ENCODE assay signal across 8 mouse cellular contexts in genomic region chr8:105613037-105613436, GRCm38 (mm10). TPM values are rescaled to one million over a fixed set of nuclear protein-coding genes. Genes with fewer than 3 reads are reported as not detected.
DNase-seq lines count a peak whose midpoint lies in the region; ATAC-seq and TF ChIP-seq lines count a peak whose summit lies in the region.

No protein-coding gene starts in this region.

- intact Hi-C loops in heart, postnatal 25 days (cut with DNase I), result no loop called here

- peaks cover 35% of the 10 kb centered on the region for H3K36me3 ChIP-seq in thymus, adult 2 months (ENCODE audit: control insufficient read depth, insufficient read depth, low read length)
- peaks cover 35% of the 10 kb centered on the region for H3K36me3 ChIP-seq in forebrain, embryonic 12.5 days (replicated peaks)
- H3K36me3 ChIP-seq in limb, embryonic 12.5 days, result peaks cover 33% of the 10 kb centered on the region
- H3K36me3 ChIP-seq in midbrain, embryonic 12.5 days, result peaks cover 35% of the 10 kb centered on the region

- no peak overlapping the region for H3K27ac ChIP-seq in thymus, adult 2 months (ENCODE audit: control insufficient read depth, insufficient read depth, low read length)
- no peak overlapping the region for H3K27ac ChIP-seq in forebrain, embryonic 12.5 days
- no peak overlapping the region for H3K27ac ChIP-seq in limb, embryonic 12.5 days
- H3K27ac ChIP-seq in midbrain, embryonic 12.5 days (replicated peaks), result no peak overlapping the region

- WGBS in thymus, adult 2 months, result 7% methylated on average over 20 of the region's 20 CpGs
- WGBS in forebrain, embryonic 12.5 days, result 4% methylated on average over 20 of the region's 20 CpGs
- 3% methylated on average over 20 of the region's 20 CpGs for WGBS in limb, embryonic 12.5 days
- 4% methylated on average over 20 of the region's 20 CpGs for WGBS in midbrain, embryonic 12.5 days

- ATAC-seq in forebrain, embryonic 12.5 days (ENCODE audit: low FRiP score), result no peak
- no peak for ATAC-seq in limb, embryonic 12.5 days (ENCODE audit: insufficient number of reproducible peaks, insufficient read depth, low FRiP score, low TSS enrichment, low read depth)
- no peak for ATAC-seq in midbrain, embryonic 12.5 days (ENCODE audit: low FRiP score, low read depth)
- no peak for ATAC-seq in activated CD4-positive, CD25-positive, alpha-beta regulatory T cell, adult 4 months

- peaks cover 38% of the 10 kb centered on the region for H3K4me1 ChIP-seq in thymus, adult 2 months (replicated peaks; ENCODE audit: control insufficient read depth, insufficient read depth, low read length)
- peaks cover 18% of the 10 kb centered on the region for H3K4me1 ChIP-seq in forebrain, embryonic 12.5 days
- peaks cover 18% of the 10 kb centered on the region for H3K4me1 ChIP-seq in limb, embryonic 12.5 days (replicated peaks)
- H3K4me1 ChIP-seq in midbrain, embryonic 12.5 days, result peaks cover 16% of the 10 kb centered on the region

- no peaks in the 10 kb centered on the region for H3K9me3 ChIP-seq in forebrain, embryonic 12.5 days
- no peaks in the 10 kb centered on the region for H3K9me3 ChIP-seq in limb, embryonic 12.5 days
- H3K9me3 ChIP-seq in midbrain, embryonic 12.5 days, result no peaks in the 10 kb centered on the region

- H3K27me3 ChIP-seq in thymus, adult 2 months (ENCODE audit: control insufficient read depth, insufficient read depth, low read length), result no peaks in the 10 kb centered on the region
- H3K27me3 ChIP-seq in forebrain, embryonic 12.5 days, result peaks cover 39% of the 10 kb centered on the region
- H3K27me3 ChIP-seq in limb, embryonic 12.5 days, result peaks cover 37% of the 10 kb centered on the region
- H3K27me3 ChIP-seq in midbrain, embryonic 12.5 days, result peaks cover 39% of the 10 kb centered on the region

- H3K4me2 ChIP-seq in forebrain, embryonic 12.5 days, result no peak overlapping the region
- H3K4me2 ChIP-seq in limb, embryonic 12.5 days, result peak overlapping the region; percentile 99
- peak overlapping the region; percentile 87; the same call in 1 of the 2 replicates for H3K4me2 ChIP-seq in midbrain, embryonic 12.5 days (replicated peaks)

- peak; percentile 44 for DNase-seq in thymus, adult 2 months
- no peak for DNase-seq in thymus, postnatal 10 days (ENCODE audit: low spot score in 2 of 2)
- DNase-seq in heart, postnatal 25 days (ENCODE audit: low spot score), result peak; percentile 68
- DNase-seq in layer of hippocampus, postnatal 14 days (ENCODE audit: low spot score in 2 of 2), result no peak

- no peak overlapping the region for H3K9ac ChIP-seq in forebrain, embryonic 12.5 days
- 0 out of 2 replicates have a peak overlapping the region, but pooled peaks have one; percentile 40 for H3K9ac ChIP-seq in limb, embryonic 12.5 days (replicated peaks)
- no peak overlapping the region for H3K9ac ChIP-seq in midbrain, embryonic 12.5 days (replicated peaks)

- no peak for TF ChIP-seq CTCF in thymus, adult 2 months (IDR thresholded peaks at IDR 0.05; ENCODE audit: borderline replicate concordance, control insufficient read depth, extremely low read depth, insufficient read depth, low read length, poor library complexity)

- no peak for TF ChIP-seq POLR2A in thymus, adult 2 months (IDR thresholded peaks at IDR 0.05; ENCODE audit: control insufficient read depth, extremely low read depth, insufficient read depth, low read length, poor library complexity)

- peak overlapping the region; percentile 48 for H3K4me3 ChIP-seq in thymus, adult 2 months (ENCODE audit: control insufficient read depth, insufficient read depth, low read length)
- peak overlapping the region; percentile 12; the same call in 1 of the 2 replicates for H3K4me3 ChIP-seq in forebrain, embryonic 12.5 days (replicated peaks)
- peak overlapping the region; percentile 54 for H3K4me3 ChIP-seq in limb, embryonic 12.5 days (replicated peaks)
- H3K4me3 ChIP-seq in midbrain, embryonic 12.5 days, result peak overlapping the region; percentile 19; the same call in 1 of the 2 replicates

RNA-seq across cellular contexts. Expression of gene Ripor1, which starts 8.0 kb away (rescaled TPM):
- 125 and 128 TPM in 2 replicates for polyA plus RNA-seq in thymus, adult 2 months (2012; rRNA removed)
- polyA plus RNA-seq in forebrain, embryonic 12.5 days (2016; fragmentation: Nextera tagmentation; extraction: Ambion mirVana), result 17.3 and 18.8 TPM in 2 replicates
- total RNA-seq in heart, postnatal 25 days (2021), result 10 to 100 TPM; 41.7 to 50.9 TPM
- 11.3 and 16.8 TPM in 2 replicates for polyA plus RNA-seq in limb, embryonic 12.5 days (2016; fragmentation: Nextera tagmentation; extraction: Ambion mirVana)
- polyA plus RNA-seq in midbrain, embryonic 12.5 days (2016; fragmentation: Nextera tagmentation; extraction: Ambion mirVana), result 19.5 and 21.7 TPM in 2 replicates
- polyA plus RNA-seq in activated CD4-positive, CD25-positive, alpha-beta regulatory T cell, adult 4 months (2017; shearing (Covaris generic)), result 1 to 10 TPM; 6.7 to 7.9 TPM
- 10 to 100 TPM; 81.6 to 86.9 TPM for total RNA-seq in layer of hippocampus, postnatal 14 days (2021)

RNA-seq across cellular contexts. Expression of gene Ctcf, which starts 23.3 kb away (rescaled TPM):
- polyA plus RNA-seq in thymus, adult 2 months (2012; rRNA removed), result 67.0 and 89.4 TPM in 2 replicates
- 163 and 165 TPM in 2 replicates for polyA plus RNA-seq in forebrain, embryonic 12.5 days (2016; fragmentation: Nextera tagmentation; extraction: Ambion mirVana)
- 10 to 100 TPM; 36.4 to 43.6 TPM for total RNA-seq in heart, postnatal 25 days (2021)
- 149 and 160 TPM in 2 replicates for polyA plus RNA-seq in limb, embryonic 12.5 days (2016; fragmentation: Nextera tagmentation; extraction: Ambion mirVana)
- polyA plus RNA-seq in midbrain, embryonic 12.5 days (2016; fragmentation: Nextera tagmentation; extraction: Ambion mirVana), result 157 TPM in 2 replicates
- polyA plus RNA-seq in activated CD4-positive, CD25-positive, alpha-beta regulatory T cell, adult 4 months (2017; shearing (Covaris generic)), result 10 to 100 TPM; 51.3 to 61.4 TPM
- 10 to 100 TPM; 60.4 to 64.1 TPM for total RNA-seq in layer of hippocampus, postnatal 14 days (2021)

RNA-seq across cellular contexts. Expression of gene Agrp, which starts 24.2 kb away (rescaled TPM):
- 0.52 and 1.00 TPM in 2 replicates for polyA plus RNA-seq in thymus, adult 2 months (2012; rRNA removed)
- polyA plus RNA-seq in forebrain, embryonic 12.5 days (2016; fragmentation: Nextera tagmentation; extraction: Ambion mirVana), result 0.61 and 1.2 TPM in 2 replicates
- not detected for total RNA-seq in heart, postnatal 25 days (2021)
- 0.97 and 1.4 TPM in 2 replicates for polyA plus RNA-seq in limb, embryonic 12.5 days (2016; fragmentation: Nextera tagmentation; extraction: Ambion mirVana)
- 1.3 TPM in 1 of 2 replicates, not detected in the other for polyA plus RNA-seq in midbrain, embryonic 12.5 days (2016; fragmentation: Nextera tagmentation; extraction: Ambion mirVana)
- polyA plus RNA-seq in activated CD4-positive, CD25-positive, alpha-beta regulatory T cell, adult 4 months (2017; shearing (Covaris generic)), result under 1 TPM in 1 of 2 experiments, not detected in 1; 0.87 TPM
- total RNA-seq in layer of hippocampus, postnatal 14 days (2021), result not detected

RNA-seq across cellular contexts. Expression of gene Atp6v0d1, which starts 47.2 kb away (rescaled TPM):
- polyA plus RNA-seq in thymus, adult 2 months (2012; rRNA removed), result 112 and 119 TPM in 2 replicates
- polyA plus RNA-seq in forebrain, embryonic 12.5 days (2016; fragmentation: Nextera tagmentation; extraction: Ambion mirVana), result 94.3 and 95.4 TPM in 2 replicates
- total RNA-seq in heart, postnatal 25 days (2021), result 10 to 100 TPM; 45.7 to 53.2 TPM
- 60.5 and 61.5 TPM in 2 replicates for polyA plus RNA-seq in limb, embryonic 12.5 days (2016; fragmentation: Nextera tagmentation; extraction: Ambion mirVana)
- 107 and 110 TPM in 2 replicates for polyA plus RNA-seq in midbrain, embryonic 12.5 days (2016; fragmentation: Nextera tagmentation; extraction: Ambion mirVana)
- polyA plus RNA-seq in activated CD4-positive, CD25-positive, alpha-beta regulatory T cell, adult 4 months (2017; shearing (Covaris generic)), result 10 to 100 TPM; 40.7 to 42.8 TPM
- total RNA-seq in layer of hippocampus, postnatal 14 days (2021), result 100 to 1,000 TPM; 321 to 323 TPM

Comparison
In these comparisons a context has a peak if more than half of its experiments do, and no peak if none do; other contexts are left out.
1. DNase-seq: peak in thymus, adult 2 months (single experiment) and heart, postnatal 25 days (single experiment); none in thymus, postnatal 10 days (0 of 2) and layer of hippocampus, postnatal 14 days (0 of 2).
2. Peak in every context shown above with its lines, with median percentiles within 50 percentile points of each other: H3K4me3 ChIP-seq.